Mouse (Mus musculus) adrenal gland, postnatal 36 days (tissue): ENCODE results near the gene Sox30. TPM values are rescaled to one million over a fixed set of nuclear protein-coding genes. Genes with fewer than 3 reads are reported as not detected.
A peak's percentile ranks its signal among the peaks of the same experiment; 100 is the strongest.

ENCODE experiments used
- DNase-seq, 2 experiments: peaks; one replicate each; pipeline ENCODE4 v3.0.0; 2021; ENCODE audit warnings: mixed read lengths in 1 of 2
- long read RNA-seq, 2 experiments: library from polyadenylated mRNA; stranded (forward); transcript quantifications; one replicate each; pipeline ENCODE4 v2.0.0; 2021; ENCODE audit warnings: borderline sequencing depth in 2 of 2
- total RNA-seq, 2 experiments: library from RNA; stranded (reverse); gene quantifications; 2 replicates each; pipeline ENCODE4 v1.2.3; 2021

Gene Sox30
- total RNA-seq, result under 1 TPM in 1 of 2 experiments, not detected in 1; 0.36 TPM
- long read RNA-seq, experiment 1, partial matches to known transcripts, result 1 of 1 reads
- long read RNA-seq, experiment 1, other reads (novel, unspliced or antisense), result 0 of 1 reads
- long read RNA-seq, experiment 2, result 0 reads

- DNase-seq, result peak; percentile 52 to 70
Observed at GRCm38 (mm10) chr11:45979946-45980892, at the start of gene Sox30. Gene Sox30 (plus strand): TSS chr11:45980310.

- no peak for DNase-seq
Observed at GRCm38 (mm10) chr11:45932771-45933170, 47.3 kb upstream of the Sox30 start.

- DNase-seq, result no peak
Observed at GRCm38 (mm10) chr11:45937478-45937877, 42.6 kb upstream of the Sox30 start.

GRCm38 (mm10) chr11:45938917-45939316, 41.2 kb upstream of the Sox30 start:
- no peak for DNase-seq

- peak; percentile 63 to 65 for DNase-seq
Observed at GRCm38 (mm10) chr11:45942281-45942680, 37.8 kb upstream of the Sox30 start.

- peak; percentile 51 to 55 for DNase-seq
Observed at GRCm38 (mm10) chr11:45943108-45943705, 36.9 kb upstream of the Sox30 start.

- peak; percentile 44 to 51 for DNase-seq
Observed at GRCm38 (mm10) chr11:45943891-45944642, 36.0 kb upstream of the Sox30 start.

GRCm38 (mm10) chr11:45944643-45945156, 35.4 kb upstream of the Sox30 start, which contains the start of gene Lsm11:
Gene Lsm11 (minus strand): TSS chr11:45944935.
- DNase-seq, result peak; percentile 98

- no peak for DNase-seq
Observed at GRCm38 (mm10) chr11:45946796-45947195, 33.3 kb upstream of the Sox30 start.

- DNase-seq, result no peak
Observed at GRCm38 (mm10) chr11:45947491-45947890, 32.6 kb upstream of the Sox30 start.

- DNase-seq, result peak; percentile 91 to 95
Observed at GRCm38 (mm10) chr11:45955127-45955627, 24.9 kb upstream of the Sox30 start, which contains the start of gene Thg1l. Gene Thg1l (minus strand): TSS chr11:45955494.

- peak; percentile 30 to 35 for DNase-seq
Observed at GRCm38 (mm10) chr11:45959598-45959997, 20.5 kb upstream of the Sox30 start.

GRCm38 (mm10) chr11:45960003-45960402, 20.1 kb upstream of the Sox30 start:
- no peak for DNase-seq

- no peak for DNase-seq
Observed at GRCm38 (mm10) chr11:45966896-45967295, 13.2 kb upstream of the Sox30 start.

GRCm38 (mm10) chr11:45968466-45968865, 11.6 kb upstream of the Sox30 start:
- DNase-seq, result no peak

GRCm38 (mm10) chr11:45973635-45974034, 6.5 kb upstream of the Sox30 start:
- no peak for DNase-seq

GRCm38 (mm10) chr11:45974466-45974865, 5.6 kb upstream of the Sox30 start:
- no peak for DNase-seq

GRCm38 (mm10) chr11:45976061-45976460, 4.0 kb upstream of the Sox30 start:
- no peak for DNase-seq

- DNase-seq, result peak in 1 of 2 experiments; percentile 12
Observed at GRCm38 (mm10) chr11:45980893-45981253, 763 bp downstream of the Sox30 start.

- DNase-seq, result peak; percentile 51 to 56
Observed at GRCm38 (mm10) chr11:45991604-45992003, 11.5 kb downstream of the Sox30 start.

GRCm38 (mm10) chr11:45992087-45992486, 12.0 kb downstream of the Sox30 start:
- no peak for DNase-seq

GRCm38 (mm10) chr11:46016061-46016460, 36.0 kb downstream of the Sox30 start:
- peak; percentile 68 to 78 for DNase-seq
